Mouse (Mus musculus) T-helper 2 cell (primary cell): Measurements from ENCODE around the gene Dennd1c.
"Not testable (repeated sequence)": the region's sequence is repeated elsewhere in the genome, so short reads cannot be mapped to it uniquely, and the experiment has no call there.

Source experiments
- in situ Hi-C: fragments of 300-600 bp; cut with MboI, MseI; formaldehyde crosslinking; loops from one replicate; pipeline ENCODE4 v1.15.1; 2025; ENCODE audit warnings: high pct_unique_total_duplicates

The Dennd1c gene

DNA sequence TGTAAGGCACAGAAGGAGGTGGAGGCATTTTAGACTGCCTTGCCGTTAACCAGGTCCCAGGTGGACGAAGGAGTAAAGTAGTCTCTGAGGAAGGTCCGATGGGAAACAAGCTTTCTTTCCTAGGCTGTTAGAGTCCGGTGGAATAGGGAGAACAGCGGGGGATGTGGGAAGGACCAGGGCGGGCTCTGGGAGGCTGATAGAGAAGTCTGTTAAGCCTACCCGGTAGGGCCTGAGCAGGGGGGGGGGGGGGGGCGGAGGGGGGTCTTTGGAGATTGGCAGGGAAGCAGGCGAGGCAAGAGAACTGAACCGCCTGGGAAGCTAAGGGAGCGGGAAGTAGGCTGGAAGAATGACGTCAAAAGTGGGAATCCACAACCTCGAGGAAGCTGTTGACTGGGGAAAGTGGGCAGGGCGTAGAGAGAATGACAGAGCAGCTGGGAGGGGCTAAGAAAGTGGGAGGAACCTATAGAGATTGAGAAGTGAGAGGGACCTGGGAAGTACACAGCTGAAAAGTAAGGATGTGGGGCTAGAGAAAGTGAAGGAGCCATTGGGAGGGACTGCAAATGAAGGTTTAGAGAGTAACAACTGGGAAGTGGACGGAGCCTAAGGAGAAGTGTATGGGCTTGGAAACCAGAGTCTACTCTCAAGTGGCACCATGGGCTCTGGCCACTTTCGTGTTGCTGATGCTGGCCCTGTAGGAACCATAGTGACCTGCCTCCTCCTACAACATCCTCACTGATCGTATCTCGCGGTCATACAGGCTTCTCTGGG is 17.7 kb upstream of the Dennd1c start:
- in situ Hi-C loops = loop anchor here (5.0 to 10.0 kb wide), 2 partner anchors 71 to 239 kb away; no protein-coding TSS in a partner anchor

DNA sequence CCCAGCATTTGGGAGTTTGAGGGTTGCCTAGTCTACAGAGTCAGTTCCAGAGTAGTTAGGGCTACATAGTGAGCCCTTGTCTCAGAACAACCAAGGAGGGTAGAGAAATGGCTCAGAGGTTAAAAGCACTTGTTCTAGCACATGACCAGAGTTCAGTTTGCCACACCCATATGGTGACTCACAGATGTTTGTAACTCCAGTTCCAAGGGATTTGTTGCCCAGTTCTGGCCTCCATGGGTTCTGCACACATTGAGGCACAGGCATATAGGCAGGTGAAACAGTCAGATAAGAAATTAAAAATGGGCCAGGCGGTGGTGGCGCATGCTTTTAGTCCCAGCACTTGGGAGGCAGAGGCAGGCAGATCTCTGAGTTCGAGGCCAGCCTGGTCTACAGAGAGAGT is 15.9 kb upstream of the Dennd1c start:
- in situ Hi-C loops = loop anchor here (10.0 kb wide), 1 partner anchor 241 kb away; no protein-coding TSS in a partner anchor

DNA sequence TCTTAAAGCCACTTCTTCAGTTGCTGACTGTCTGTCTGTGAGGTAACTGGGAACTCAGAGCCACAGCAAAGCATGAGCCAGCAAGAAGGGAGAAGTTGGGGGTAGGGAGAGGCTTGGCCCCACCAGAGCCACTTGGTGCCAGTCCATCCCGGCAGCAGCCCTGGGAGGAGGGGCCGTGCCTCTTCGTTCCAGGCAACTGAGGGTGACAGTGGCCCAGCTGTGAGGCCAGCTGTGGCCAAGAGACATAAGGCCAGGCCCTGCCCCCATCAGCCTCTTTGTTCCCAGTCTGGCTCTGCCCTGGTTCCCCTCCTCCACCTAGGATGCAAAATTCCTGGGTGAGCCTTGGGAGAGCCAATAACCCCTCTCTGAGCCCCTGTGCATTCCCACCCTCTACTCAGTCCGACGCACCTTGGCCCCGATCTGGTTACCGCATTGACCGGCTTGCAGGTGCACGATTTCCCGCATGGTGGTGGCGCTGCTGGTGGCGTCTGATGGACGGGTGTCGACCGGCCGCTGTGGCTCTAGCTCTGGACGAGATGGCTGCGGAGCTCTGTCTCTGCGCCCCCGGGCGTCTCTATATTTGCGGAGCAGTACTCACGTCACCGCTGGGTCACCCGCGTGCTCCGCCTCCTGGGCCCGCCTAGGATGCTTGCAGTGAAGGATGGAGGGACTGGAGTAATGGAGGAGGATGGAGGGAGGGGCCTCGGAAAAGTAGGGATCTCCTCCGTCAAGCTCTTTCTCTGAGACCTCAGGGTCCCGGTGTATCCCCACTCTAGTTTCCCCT is 8.9 kb upstream of the Dennd1c start, which contains the start of gene Tubb4a:
Tubb4a (minus strand) TSS at position 734 of the 784 bp plus-strand sequence.
- in situ Hi-C loops = no loop called here

DNA sequence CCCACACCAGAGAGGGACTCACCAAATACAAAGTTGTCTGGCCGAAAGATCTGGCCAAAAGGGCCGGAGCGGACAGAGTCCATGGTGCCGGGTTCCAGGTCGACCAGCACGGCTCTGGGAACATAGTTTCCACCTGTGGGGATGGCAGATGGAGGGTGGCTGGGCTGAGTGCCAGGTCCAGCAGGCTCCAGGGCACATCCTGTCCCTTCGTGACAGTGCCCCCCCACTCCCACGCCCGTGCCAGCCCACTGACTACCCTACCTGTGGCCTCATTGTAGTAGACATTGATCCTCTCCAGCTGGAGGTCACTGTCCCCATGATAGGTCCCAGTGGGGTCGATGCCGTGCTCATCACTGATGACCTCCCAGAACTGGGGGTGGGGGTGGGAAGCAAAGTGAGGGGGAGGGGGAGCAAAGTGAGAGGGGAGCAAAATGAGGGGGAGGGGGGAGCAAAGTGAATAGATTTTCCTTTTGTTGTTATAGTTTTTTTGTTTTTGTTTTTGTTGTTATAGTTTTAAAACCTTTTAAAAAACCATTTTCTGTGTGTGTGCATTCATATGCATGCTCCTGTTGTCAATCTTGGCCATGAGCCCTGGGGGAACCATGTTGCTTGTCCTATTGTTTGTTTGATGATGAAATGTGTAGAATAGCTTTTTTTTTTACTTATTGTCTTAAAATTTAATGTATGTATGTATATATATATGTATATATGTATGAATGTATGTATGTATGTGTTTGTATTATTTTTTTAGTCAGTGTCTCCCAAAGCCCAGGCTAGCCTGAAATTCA is 7.8 kb upstream of the Dennd1c start:
- in situ Hi-C loops = no loop called here

DNA sequence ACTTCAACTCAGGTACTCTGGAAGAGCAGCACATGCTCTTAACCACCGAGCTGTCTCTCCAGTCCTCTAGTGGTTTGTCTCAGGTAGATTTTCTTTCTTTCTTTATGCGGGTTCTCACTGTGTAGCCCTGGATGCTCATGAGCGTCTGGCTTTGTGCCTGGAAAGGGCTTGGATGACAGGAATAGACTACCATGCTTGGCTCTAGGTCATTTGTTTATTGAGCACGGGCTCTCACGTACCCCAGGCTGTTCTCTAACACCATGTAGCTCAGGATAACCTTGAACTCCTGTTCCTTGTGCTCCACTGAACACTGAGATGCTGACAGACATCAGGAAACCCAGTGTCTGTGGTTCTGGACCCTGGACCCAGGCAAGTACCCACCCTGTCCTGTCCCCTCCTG is 4.2 kb upstream of the Dennd1c start:
- in situ Hi-C loops = no loop called here

DNA sequence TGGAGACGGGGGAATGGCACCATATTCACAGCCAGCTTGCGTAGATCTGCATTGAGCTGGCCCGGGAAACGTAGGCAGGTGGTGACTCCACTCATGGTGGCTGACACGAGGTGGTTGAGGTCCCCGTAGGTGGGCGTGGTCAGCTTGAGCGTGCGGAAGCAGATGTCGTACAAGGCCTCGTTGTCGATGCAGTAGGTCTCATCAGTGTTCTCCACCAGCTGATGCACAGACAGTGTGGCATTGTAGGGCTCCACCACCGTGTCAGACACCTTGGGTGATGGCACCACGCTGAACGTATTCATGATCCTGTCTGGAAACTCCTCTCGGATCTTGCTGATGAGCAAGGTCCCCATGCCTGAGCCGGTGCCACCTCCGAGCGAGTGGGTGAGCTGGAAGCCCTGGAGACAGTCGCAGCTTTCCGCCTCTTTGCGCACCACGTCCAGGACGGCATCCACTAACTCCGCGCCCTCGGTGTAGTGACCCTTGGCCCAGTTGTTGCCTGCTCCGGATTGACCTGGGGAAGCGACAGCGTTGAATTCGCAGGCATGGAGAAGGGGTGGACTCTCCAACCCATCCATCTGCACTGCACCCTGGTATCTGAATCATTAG is 3.0 kb upstream of the Dennd1c start:
- in situ Hi-C loops = no loop called here

DNA sequence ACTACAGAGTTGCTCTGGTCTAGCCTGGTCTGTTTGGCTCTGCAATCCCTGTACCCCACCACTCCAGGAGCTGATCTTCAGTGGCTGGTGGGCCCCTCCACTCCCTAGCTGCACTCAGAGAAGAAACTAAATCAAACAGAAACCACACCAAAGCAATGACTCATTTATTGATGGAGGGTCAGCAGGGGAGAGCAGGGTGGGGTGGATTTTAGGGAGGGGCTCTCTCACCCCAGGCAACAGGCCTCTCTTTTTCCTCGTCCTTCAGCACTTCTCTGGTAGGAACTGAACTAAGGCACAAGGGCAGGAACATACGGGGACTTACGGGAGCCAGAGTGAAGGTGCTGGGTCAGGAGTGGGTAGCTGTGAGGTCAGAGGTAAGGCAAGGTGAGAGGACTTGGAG is 1.6 kb upstream of the Dennd1c start:
- in situ Hi-C loops = no loop called here

DNA sequence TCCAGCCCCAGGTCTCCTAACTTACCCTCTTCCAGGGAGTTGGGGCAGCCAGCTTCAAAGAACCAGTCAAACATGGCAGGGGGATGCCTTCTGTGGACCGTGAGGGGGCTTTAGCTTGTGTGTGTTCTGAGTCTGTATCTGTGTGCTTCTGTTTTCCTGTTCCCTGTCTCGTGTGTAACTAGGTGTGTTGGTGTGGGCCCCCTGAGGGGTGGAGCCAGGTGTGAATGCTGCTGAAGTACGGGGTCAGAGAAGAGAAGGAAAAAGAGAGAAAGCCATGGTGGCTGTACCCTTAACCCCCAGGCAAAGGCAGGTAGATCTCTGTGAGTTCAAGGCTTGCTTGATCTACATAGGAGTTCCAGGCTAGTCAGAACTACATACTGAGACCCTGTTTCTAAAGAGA is 1.4 kb downstream of the Dennd1c start:
- in situ Hi-C loops = no loop called here

DNA sequence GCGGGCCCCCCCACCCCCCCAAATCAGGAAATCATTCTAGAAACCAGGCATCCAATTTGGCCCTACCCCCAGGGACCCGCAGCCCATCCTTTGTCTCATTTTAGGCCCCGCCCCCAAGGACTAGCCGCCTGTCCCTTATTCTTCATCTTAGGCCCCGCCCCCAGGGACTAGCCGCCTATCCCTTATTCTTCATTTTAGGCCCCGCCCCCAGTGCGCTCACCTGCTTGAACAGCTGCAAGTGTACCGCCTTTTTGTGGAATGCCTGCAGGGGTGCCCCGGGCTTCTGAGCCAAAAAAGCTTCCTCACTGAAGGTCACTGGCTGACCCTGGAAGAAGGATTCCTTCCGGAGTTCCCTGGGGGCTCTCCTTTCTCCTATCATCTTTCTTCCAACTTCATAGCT is 7.6 kb downstream of the Dennd1c start:
- in situ Hi-C loops = no loop called here

DNA sequence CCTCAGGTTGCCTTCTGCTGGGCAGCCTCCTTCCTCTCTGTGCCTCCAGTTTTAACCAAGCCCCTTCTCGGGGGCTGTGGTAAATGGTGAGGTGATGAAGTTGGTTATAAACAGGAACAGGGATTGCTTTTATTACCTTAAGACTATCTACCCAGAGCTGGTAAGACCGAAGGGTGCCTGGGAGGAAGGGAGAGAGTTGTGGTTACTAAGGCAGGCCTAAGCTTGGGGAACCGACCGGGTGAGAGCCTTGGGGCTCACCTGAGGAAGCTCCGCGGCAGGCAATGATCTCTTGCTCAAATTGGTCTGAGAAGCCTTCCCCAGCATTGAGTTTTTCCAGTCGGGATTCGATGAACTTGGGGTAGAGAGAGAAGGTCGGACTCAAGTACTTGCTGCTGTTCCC is 8.0 kb downstream of the Dennd1c start:
- in situ Hi-C loops = no loop called here

DNA sequence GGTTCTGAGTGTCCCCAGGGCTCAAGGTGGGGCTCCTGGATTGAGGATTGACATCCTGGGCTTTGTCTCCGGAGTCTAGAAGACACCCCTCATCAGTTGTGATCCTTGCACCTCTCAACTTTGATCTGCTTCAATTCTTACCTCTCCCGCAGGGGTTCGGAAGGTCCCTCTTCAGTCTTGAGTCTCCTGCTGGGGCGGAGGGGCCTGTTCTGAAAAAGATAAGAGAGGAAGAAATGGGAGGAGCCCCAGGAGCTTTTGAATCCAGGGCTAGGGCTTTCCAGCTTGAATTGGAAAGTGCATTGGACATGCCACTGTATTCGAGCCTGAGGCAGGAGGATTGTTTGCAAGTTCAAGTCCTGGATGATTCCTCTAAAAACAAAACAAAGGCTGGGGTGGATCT is 11.4 kb downstream of the Dennd1c start:
- in situ Hi-C loops = no loop called here

DNA sequence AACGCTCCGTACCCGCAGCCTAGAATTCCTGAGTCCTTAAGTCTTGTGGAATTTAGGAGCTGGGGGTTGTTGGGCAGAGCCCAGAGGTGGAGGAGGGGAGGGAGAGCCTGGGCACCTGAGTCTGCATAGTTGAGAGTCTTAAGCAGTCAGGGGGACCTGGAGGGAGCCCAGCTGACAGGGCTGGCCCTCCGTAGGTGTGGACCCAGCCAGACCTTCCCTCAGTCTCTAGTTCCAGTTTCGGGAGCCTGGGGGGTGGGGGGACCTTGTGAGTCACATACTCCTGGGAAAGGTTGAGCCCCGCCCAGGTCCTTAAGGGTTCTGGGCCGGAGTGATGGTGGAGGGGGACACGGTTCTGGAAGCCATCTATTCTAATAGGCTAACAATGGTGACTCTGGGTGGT is 15.3 kb downstream of the Dennd1c start:
- in situ Hi-C loops = no loop called here

DNA sequence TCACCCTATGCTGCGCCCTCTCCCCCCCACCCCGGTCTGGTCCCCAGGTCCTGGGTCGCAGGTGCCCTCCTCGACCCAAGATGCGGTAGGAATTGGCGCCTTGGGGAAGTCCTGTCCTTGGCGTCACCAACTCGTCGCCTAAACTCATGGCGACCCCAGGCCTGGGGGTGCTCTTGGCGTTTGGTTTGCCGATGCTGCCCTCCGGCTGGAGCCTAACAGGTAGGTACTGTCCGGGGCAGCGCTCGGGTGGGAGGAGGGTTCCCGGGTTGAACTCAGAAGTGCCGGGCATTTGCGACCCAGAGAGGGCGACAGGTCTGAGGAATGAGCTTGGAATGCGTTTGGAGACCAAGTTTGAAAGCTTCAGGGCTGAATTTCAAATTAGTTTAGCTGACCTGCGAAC is 15.8 kb downstream of the Dennd1c start:
- in situ Hi-C loops = no loop called here

DNA sequence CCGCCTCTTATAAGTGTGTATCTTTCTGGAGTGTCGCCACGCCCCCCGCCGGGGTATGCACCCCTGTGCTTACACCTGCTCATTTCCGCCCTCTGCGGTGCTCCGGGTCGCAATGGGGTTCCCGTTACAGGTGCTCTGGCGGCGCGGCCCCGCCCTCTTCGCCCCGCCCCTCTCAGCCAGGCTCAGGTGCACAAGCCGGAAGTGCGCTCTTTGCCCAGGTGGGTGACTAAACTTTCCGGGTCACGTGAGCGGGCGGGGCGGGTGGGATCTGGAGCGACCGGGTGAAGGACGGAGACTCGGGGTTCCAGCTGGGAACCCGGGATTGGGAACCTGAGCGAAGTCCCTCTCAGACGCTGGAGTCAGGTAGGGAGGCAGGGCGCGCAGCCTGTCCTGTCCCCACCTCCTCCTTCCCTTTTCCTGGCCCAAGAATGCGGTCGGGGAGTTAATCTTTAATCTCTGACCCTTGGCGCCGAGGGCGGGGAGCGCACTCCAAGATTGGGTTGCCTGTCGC is 16.2 kb downstream of the Dennd1c start:
- in situ Hi-C loops = no loop called here

DNA sequence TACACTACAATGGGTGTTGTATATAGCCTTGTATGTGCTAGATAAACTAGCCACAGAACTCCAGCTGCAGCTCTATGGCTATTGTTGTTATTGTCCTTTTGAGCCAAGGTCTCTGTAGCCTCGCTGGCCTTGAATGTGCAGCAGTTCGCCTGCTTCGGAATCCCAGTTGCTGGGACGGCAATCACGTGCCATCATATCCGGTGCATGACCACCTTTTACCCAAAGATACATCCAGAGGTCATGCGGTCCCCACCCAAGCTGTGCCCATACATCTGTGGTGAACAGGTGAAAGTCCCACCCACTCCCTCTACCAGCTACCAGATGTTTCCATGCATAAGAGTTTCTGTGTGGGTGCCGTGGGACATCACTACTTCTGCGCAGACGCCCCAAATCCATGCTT is 17.2 kb downstream of the Dennd1c start:
- in situ Hi-C loops = no loop called here

DNA sequence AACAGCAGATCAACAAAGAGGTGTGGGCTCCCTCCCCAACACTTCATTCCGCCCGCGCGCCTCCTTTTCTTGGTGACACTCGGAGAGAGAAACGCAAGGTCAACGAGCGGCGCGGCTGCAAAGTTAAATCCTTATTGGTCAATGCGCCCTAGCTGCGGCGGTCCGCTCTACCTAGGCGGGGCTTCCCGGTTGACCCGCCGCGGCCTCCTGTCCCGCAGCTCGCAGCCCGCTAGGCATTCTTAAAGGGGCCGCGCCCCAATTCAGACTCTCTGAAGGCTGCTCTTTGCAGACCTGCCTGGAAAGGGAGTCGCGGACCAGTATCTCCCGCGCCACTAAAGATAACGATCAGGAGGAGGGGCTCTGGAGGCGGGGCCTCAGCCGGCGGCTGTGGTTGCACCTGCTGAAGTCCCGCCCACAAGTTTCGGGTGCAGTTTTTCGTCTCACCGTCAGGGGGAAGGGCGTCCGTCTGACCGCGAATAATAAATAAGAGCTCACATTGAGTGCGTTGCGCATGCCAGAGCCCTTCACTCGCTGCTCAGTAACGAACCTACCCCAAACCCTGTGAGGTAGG is 18.0 kb downstream of the Dennd1c start:
- in situ Hi-C loops = no loop called here

DNA sequence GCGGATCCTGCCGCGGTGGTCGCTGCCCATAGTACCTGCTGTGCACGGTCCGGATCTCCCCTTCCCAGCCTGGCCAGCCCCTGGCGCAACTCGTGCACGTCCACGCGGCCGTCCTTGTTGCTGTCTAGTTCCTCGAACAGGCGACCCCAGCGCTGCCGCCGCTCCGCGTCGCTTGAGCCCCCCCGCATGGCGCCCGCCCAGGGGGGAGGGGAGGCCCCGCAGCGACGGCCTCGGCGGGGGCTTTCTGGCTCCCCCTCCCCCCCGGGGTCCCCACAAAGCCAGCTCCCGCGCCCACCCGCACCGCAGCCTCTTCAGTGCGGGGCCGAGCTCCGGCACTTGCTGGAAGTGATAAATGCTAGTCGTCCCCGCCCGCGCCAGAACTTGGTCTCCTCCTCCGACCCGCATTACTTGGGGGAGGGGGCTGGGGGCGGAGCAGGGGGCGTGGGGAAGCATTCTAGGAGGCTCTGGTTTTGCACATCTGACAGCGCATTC is 18.8 kb downstream of the Dennd1c start, which contains the start of gene Slc25a23:
Slc25a23 (minus strand) TSS at position 378 of the 492 bp plus-strand sequence.
- in situ Hi-C loops = no loop called here

DNA sequence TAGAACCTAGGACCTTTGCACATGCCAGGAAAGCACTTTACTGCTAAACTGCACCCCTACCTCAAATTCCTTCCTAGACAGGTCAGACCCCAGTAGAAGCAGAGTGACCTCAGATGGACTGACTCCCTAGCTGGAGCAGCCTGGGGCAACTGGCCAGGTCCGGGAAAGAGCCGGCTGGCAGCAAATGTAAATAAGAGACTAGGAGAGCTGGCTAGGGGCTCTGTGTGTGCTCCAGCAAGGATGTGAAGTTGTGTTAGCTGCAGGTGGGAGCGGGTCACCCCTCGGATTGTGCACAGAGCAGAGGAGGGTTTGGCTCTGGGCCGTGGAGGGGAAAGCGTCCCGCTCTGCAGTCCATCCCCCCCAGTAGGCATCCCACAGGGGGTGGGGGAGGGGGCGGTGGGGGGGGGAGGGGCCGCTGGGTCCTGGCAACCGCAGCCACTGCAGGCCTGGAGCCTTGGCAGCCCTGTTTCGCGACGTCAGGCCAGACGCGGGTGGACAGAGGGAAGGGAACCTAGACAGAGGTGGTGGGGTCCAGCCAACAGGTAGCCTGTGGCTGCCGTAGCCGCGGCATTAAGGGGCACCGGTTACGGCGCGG is 19.3 kb downstream of the Dennd1c start, which contains the start of gene Crb3:
Crb3 (plus strand) TSS at position 215 of the 595 bp plus-strand sequence.
- in situ Hi-C loops = no loop called here

DNA sequence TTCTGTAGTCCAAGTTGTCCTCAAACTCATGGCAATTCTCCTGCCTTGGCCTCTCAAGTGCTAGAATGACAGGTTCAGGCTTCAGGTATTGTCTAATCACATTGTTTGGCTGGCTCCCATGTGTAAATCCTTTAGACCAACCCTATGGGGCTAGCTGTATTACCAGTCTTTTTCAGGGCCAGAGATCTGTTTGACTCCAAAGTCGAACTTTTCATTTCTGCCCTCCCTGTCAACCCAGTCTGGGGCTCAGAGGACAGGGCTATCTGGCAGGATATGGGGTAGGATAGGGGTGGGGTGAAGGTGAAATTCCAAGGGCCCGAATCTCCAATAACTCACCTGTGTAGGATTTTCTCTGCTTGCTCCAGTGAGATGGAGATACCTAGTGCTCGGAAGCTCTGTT is 22.1 kb downstream of the Dennd1c start:
- in situ Hi-C loops = no loop called here

DNA sequence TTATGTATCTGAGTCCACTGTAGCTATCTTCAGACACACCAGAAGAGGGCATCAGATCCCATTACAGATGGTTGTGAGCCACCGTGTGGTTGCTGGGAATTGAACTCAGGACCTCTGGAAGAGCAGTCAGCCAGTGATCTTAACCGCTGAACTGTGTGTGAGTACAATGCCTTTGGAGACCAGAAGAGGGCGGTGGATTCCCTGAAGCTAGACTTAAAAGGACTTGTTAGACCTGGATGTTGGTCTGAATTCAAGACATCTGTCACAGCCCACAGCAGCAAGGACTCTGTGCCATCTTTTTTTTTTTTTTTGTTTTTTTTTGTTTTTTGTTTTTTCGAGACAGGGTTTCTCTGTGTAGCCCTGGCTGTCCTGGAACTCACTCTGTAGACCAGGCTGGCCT is 26.6 kb downstream of the Dennd1c start:
- in situ Hi-C loops = not testable (repeated sequence)
